In genomic region chr2:130265520-130265919, GRCm38 (mm10) we compare ENCODE assay signal across 23 mouse cellular contexts. TPM values are rescaled to one million over a fixed set of nuclear protein-coding genes. Genes with fewer than 3 reads are reported as not detected.
DNase-seq lines count a peak whose midpoint lies in the region; ATAC-seq lines count a peak whose summit lies in the region.
"Had no signal": no experiment of that assay in that cellular context is flagged by ENCODE, and none has a peak within 500 bp of the region (broad histone marks: within the 10 kb centered on the region; RNA-seq: fewer than 3 reads in every experiment).

No protein-coding gene starts in this region.

- H3K4me2 ChIP-seq in heart, embryonic 12.5 days, result no peak overlapping the region
- no peak overlapping the region for H3K4me2 ChIP-seq in intestine, embryonic 16.5 days (ENCODE audit: low read depth, low read length)
- H3K4me2 ChIP-seq in liver, embryonic 16.5 days (ENCODE audit: low read depth, low read length), result peak overlapping the region; percentile 60
- H3K4me2 ChIP-seq: forebrain, embryonic 13.5 days; hindbrain, embryonic 12.5 days; kidney, embryonic 15.5 days had no signal

- no peak overlapping the region for H3K9ac ChIP-seq in heart, embryonic 12.5 days
- H3K9ac ChIP-seq in intestine, embryonic 16.5 days (ENCODE audit: low read depth, low read length), result no peak overlapping the region
- peak overlapping the region; percentile 33; the same call in 1 of the 2 replicates for H3K9ac ChIP-seq in liver, embryonic 16.5 days (ENCODE audit: low read depth, low read length)
- H3K9ac ChIP-seq: forebrain, embryonic 13.5 days; hindbrain, embryonic 12.5 days; kidney, embryonic 15.5 days had no signal

- H3K4me1 ChIP-seq in heart, embryonic 12.5 days (replicated peaks), result 0 out of 2 replicates have a peak, but pooled peaks cover 3% of the 10 kb centered on the region
- no peaks in the 10 kb centered on the region for H3K4me1 ChIP-seq in intestine, embryonic 16.5 days (ENCODE audit: control insufficient read depth, insufficient read depth, low read length)
- peaks cover 65% of the 10 kb centered on the region for H3K4me1 ChIP-seq in liver, embryonic 16.5 days (ENCODE audit: control insufficient read depth, low read depth, low read length)
- H3K4me1 ChIP-seq: forebrain, embryonic 13.5 days; hindbrain, embryonic 12.5 days; kidney, embryonic 15.5 days; limb, embryonic 10.5 days had no signal

- DNase-seq in heart, postnatal 25 days (ENCODE audit: low spot score), result no peak
- no peak for DNase-seq in gastrocnemius, adult 8-10 months (ENCODE audit: low spot score in 2 of 2)
- no peak for DNase-seq in right cerebral cortex, postnatal 10 days (ENCODE audit: low spot score in 2 of 2)
- no peak for DNase-seq in adrenal gland, postnatal 4 days (ENCODE audit: low spot score in 2 of 2)
- DNase-seq: adrenal gland, adult 2 months; cerebellum, adult 11 months; cerebellum, postnatal 14 days; embryo, embryonic 11 days; gastrocnemius, postnatal 14 days; kidney, postnatal 4 days; layer of hippocampus, adult 9-11 months; lung, adult 18-20 months; lung, postnatal 14 days; thymus, postnatal 25 days had no signal

- H3K36me3 ChIP-seq in heart, embryonic 12.5 days, result no peaks in the 10 kb centered on the region
- no peaks in the 10 kb centered on the region for H3K36me3 ChIP-seq in intestine, embryonic 16.5 days (ENCODE audit: control insufficient read depth, insufficient read depth, low read length)
- H3K36me3 ChIP-seq in liver, embryonic 16.5 days (ENCODE audit: control insufficient read depth, insufficient read depth), result no peaks in the 10 kb centered on the region
- H3K36me3 ChIP-seq: G1E; hindbrain, embryonic 12.5 days; kidney, embryonic 15.5 days; limb, embryonic 10.5 days had no signal

- ATAC-seq in heart, embryonic 12.5 days (ENCODE audit: insufficient number of reproducible peaks, low FRiP score), result peak; percentile 54; the same call in 1 of the 2 replicates
- ATAC-seq in intestine, embryonic 16.5 days, result peak; percentile 43; the same call in 1 of the 2 replicates
- ATAC-seq in liver, embryonic 16.5 days (ENCODE audit: low read depth), result peak; percentile 78
- ATAC-seq: forebrain, embryonic 13.5 days; inflammation-experienced regulatory T-cells, adult 6 months had no signal

- 81% methylated on average over 1 of the region's 1 CpGs for WGBS in heart, embryonic 12.5 days
- 65% methylated on average over 1 of the region's 1 CpGs for WGBS in intestine, embryonic 16.5 days
- WGBS in liver, embryonic 16.5 days (ENCODE audit: insufficient replicate concordance), result 36% methylated on average over 1 of the region's 1 CpGs

- H3K27me3 ChIP-seq in heart, embryonic 12.5 days (replicated peaks), result peaks cover 11% of the 10 kb centered on the region; the same call in 1 of the 2 replicates
- no peaks in the 10 kb centered on the region for H3K27me3 ChIP-seq in intestine, embryonic 16.5 days (replicated peaks; ENCODE audit: control insufficient read depth, insufficient read depth, low read length)
- H3K27me3 ChIP-seq in liver, embryonic 16.5 days (ENCODE audit: control insufficient read depth, insufficient read depth, low read depth, low read length), result no peaks in the 10 kb centered on the region
- H3K27me3 ChIP-seq: hindbrain, embryonic 12.5 days; kidney, embryonic 15.5 days had no signal

- H3K27ac ChIP-seq in heart, embryonic 12.5 days (ENCODE audit: poor library complexity, severe bottlenecking), result no peak overlapping the region
- no peak overlapping the region for H3K27ac ChIP-seq in intestine, embryonic 16.5 days (ENCODE audit: low read length)
- peak overlapping the region; percentile 69 for H3K27ac ChIP-seq in liver, embryonic 16.5 days (ENCODE audit: low read length)
- H3K27ac ChIP-seq: forebrain, embryonic 13.5 days; hindbrain, embryonic 12.5 days; kidney, embryonic 15.5 days; limb, embryonic 10.5 days had no signal

- H3K4me3 ChIP-seq in heart, embryonic 12.5 days, result no peak overlapping the region
- H3K4me3 ChIP-seq in intestine, embryonic 16.5 days (ENCODE audit: low read length), result no peak overlapping the region
- peak overlapping the region; percentile 56 for H3K4me3 ChIP-seq in liver, embryonic 16.5 days (ENCODE audit: low read depth, low read length)
- H3K4me3 ChIP-seq: forebrain, embryonic 13.5 days; hindbrain, embryonic 12.5 days; kidney, embryonic 15.5 days; limb, embryonic 10.5 days had no signal

- intact Hi-C loops in heart, postnatal 25 days (cut with DNase I), result no loop called here

- no peaks in the 10 kb centered on the region for H3K9me3 ChIP-seq in heart, embryonic 12.5 days (replicated peaks)
- H3K9me3 ChIP-seq in intestine, embryonic 16.5 days (ENCODE audit: control insufficient read depth, low read length), result no peaks in the 10 kb centered on the region
- H3K9me3 ChIP-seq in liver, embryonic 16.5 days (replicated peaks; ENCODE audit: control insufficient read depth, low read length), result no peaks in the 10 kb centered on the region
- H3K9me3 ChIP-seq: forebrain, embryonic 13.5 days; G1E; hindbrain, embryonic 12.5 days; kidney, embryonic 15.5 days; limb, embryonic 10.5 days had no signal

RNA-seq across cellular contexts. Expression of gene Nop56, which starts 8.7 kb away (rescaled TPM):
- polyA plus RNA-seq in heart, embryonic 12.5 days (2016; fragmentation: Nextera tagmentation; extraction: Ambion mirVana), result 192 and 193 TPM in 2 replicates
- 10 to 100 TPM; 32.2 to 35.8 TPM for total RNA-seq in heart, postnatal 25 days (2021)
- polyA plus RNA-seq in intestine, embryonic 16.5 days (2015; fragmentation: Nextera tagmentation; extraction: Ambion mirVana), result 209 and 237 TPM in 2 replicates
- 120 and 130 TPM in 2 replicates for polyA plus RNA-seq in liver, embryonic 16.5 days (2015; fragmentation: Nextera tagmentation; extraction: Ambion mirVana)
- total RNA-seq in gastrocnemius, adult 8-10 months (2022), result 10 to 100 TPM; 28.5 to 45.1 (median 31.8) TPM
- total RNA-seq in adrenal gland, postnatal 4 days (2021), result 100 to 1,000 TPM; 129 to 137 TPM

RNA-seq across cellular contexts. Expression of gene Idh3b, which starts 18.8 kb away (rescaled TPM):
- polyA plus RNA-seq in heart, embryonic 12.5 days (2016; fragmentation: Nextera tagmentation; extraction: Ambion mirVana), result 218 and 221 TPM in 2 replicates
- total RNA-seq in heart, postnatal 25 days (2021), result 100 to 1,000 TPM; 763 to 771 TPM
- 300 and 308 TPM in 2 replicates for polyA plus RNA-seq in intestine, embryonic 16.5 days (2015; fragmentation: Nextera tagmentation; extraction: Ambion mirVana)
- polyA plus RNA-seq in liver, embryonic 16.5 days (2015; fragmentation: Nextera tagmentation; extraction: Ambion mirVana), result 106 and 108 TPM in 2 replicates
- total RNA-seq in gastrocnemius, adult 8-10 months (2022), result 100 to 1,000 TPM; 364 to 434 (median 425) TPM
- total RNA-seq in adrenal gland, postnatal 4 days (2021), result 100 to 1,000 TPM; 287 to 314 TPM

RNA-seq across cellular contexts. Expression of gene Ebf4, which starts 29.4 kb away (rescaled TPM):
- polyA plus RNA-seq in heart, embryonic 12.5 days (2016; fragmentation: Nextera tagmentation; extraction: Ambion mirVana), result 0.91 and 1.2 TPM in 2 replicates
- total RNA-seq in heart, postnatal 25 days (2021), result under 1 TPM; 0.31 to 0.45 TPM
- polyA plus RNA-seq in intestine, embryonic 16.5 days (2015; fragmentation: Nextera tagmentation; extraction: Ambion mirVana), result 0.97 and 1.2 TPM in 2 replicates
- polyA plus RNA-seq in liver, embryonic 16.5 days (2015; fragmentation: Nextera tagmentation; extraction: Ambion mirVana), result 0.05 TPM in 2 replicates
- under 1 TPM; 0.12 to 0.29 (median 0.20) TPM for total RNA-seq in gastrocnemius, adult 8-10 months (2022)
- 10 to 100 TPM; 10.7 to 12.8 TPM for total RNA-seq in adrenal gland, postnatal 4 days (2021)
- polyA plus RNA-seq: G1E; inflammation-experienced regulatory T-cells, adult 6 months had no signal

Comparison
In these comparisons a context has a peak if more than half of its experiments do, and no peak if none do; other contexts are left out.
1. RNA of gene Ebf4, which starts 29.4 kb away (total RNA-seq): 10.7 to 12.8 TPM in adrenal gland, postnatal 4 days; 0.31 to 0.45 TPM in heart, postnatal 25 days and 0.12 to 0.29 TPM in gastrocnemius, adult 8-10 months; every median in the first group is over 4 times any median in the second.
2. Peak in every context shown above with its lines, with median percentiles within 50 percentile points of each other: ATAC-seq.